Mouse (Mus musculus): ENCODE results near the gene Tyr. TPM values are rescaled to one million over a fixed set of nuclear protein-coding genes. Genes with fewer than 3 reads are reported as not detected.
"Not testable (repeated sequence)": the region's sequence is repeated elsewhere in the genome, so short reads cannot be mapped to it uniquely, and the experiment has no call there.

The Tyr gene
- not detected for total RNA-seq (2021)
- long read RNA-seq, experiment 1 = 0 reads
- long read RNA-seq, experiment 2 = 0 reads

GRCm38 (mm10) chr7:87493412-87493811, at the start of gene Tyr:
TSS of gene Tyr (minus strand) at chr7:87493512.
- DNase-seq (ENCODE audit: low spot score in 2 of 2) = no peak

- no peak for DNase-seq (ENCODE audit: low spot score in 2 of 2)
Measured at GRCm38 (mm10) chr7:87539031-87539430, 45.7 kb upstream of the Tyr start.

- no peak for DNase-seq (ENCODE audit: low spot score in 2 of 2)
Measured at GRCm38 (mm10) chr7:87494124-87494682, 891 bp upstream of the Tyr start.

GRCm38 (mm10) chr7:87488024-87488423, 5.3 kb downstream of the Tyr start:
- DNase-seq (ENCODE audit: low spot score in 2 of 2) = no peak

GRCm38 (mm10) chr7:87413271-87413670, 80.0 kb downstream of the Tyr start:
- no peak for DNase-seq (ENCODE audit: low spot score in 2 of 2)

- DNase-seq (ENCODE audit: low spot score in 2 of 2) = not testable (repeated sequence)
Measured at GRCm38 (mm10) chr7:87411373-87411772, 81.9 kb downstream of the Tyr start.

- DNase-seq (ENCODE audit: low spot score in 2 of 2) = no peak
Measured at GRCm38 (mm10) chr7:87397023-87397422, 96.3 kb downstream of the Tyr start.

GRCm38 (mm10) chr7:87374935-87375334, 118.4 kb downstream of the Tyr start:
- no peak for DNase-seq (ENCODE audit: low spot score in 2 of 2)

Other genes starting within 250 kb of the Tyr start
- gene Nox4, start 247.4 kb downstream of the Tyr start, total RNA-seq (2021) = 1 to 10 TPM in 1 of 2 experiments, under 1 TPM in 1; 0.86 to 1.7 TPM
- gene Grm5, start 90.7 kb upstream of the Tyr start, total RNA-seq (2021) = not detected